Mouse (Mus musculus): ENCODE results near the gene Tmem135.

- TF ChIP-seq POLR2AphosphoS5 (IDR thresholded peaks at IDR 0.05; ENCODE audit: insufficient replicate concordance, low read depth, low read length) = no peak
- TF ChIP-seq GATA1 (IDR thresholded peaks at IDR 0.05; ENCODE audit: borderline replicate concordance, low read length) = no peak
- no peak for TF ChIP-seq CTCF (IDR thresholded peaks at IDR 0.05; ENCODE audit: low read depth, low read length)
These were observed 97.2 kb downstream of the Tmem135 start for GRCm38 (mm10) chr7:89306831-89307230.

Measured in G1E (cell line).